Mouse (Mus musculus) olfactory bulb, adult 2 months (tissue): ENCODE data around the gene Nek11. TPM values are rescaled to one million over a fixed set of nuclear protein-coding genes. Genes with fewer than 3 reads are reported as not detected.

Experiments used
- H3K27ac ChIP-seq: fragments of 200-500 bp; 2 replicates; pipeline ENCODE4 v1.5.1; 2012; ENCODE audit warnings: low read depth, low read length; ENCODE audit not compliant: insufficient read depth
- H3K4me1 ChIP-seq: fragments of 200-500 bp; 2 replicates; pipeline ENCODE4 v1.6.1; 2012; ENCODE audit warnings: low read length; ENCODE audit not compliant: control insufficient read depth, insufficient read depth
- H3K4me3 ChIP-seq: fragments of 200-500 bp; 2 replicates; pipeline ENCODE4 v1.5.1; 2012; ENCODE audit warnings: mild to moderate bottlenecking, low read depth, low read length, moderate library complexity; ENCODE audit not compliant: insufficient read depth
- CTCF ChIP-seq: fragments of 200-500 bp; IDR thresholded peaks from 2 replicates; pipeline ENCODE4 v1.5.1; 2012; ENCODE audit warnings: low read depth, mild to moderate bottlenecking, low read length, moderate library complexity; ENCODE audit not compliant: insufficient read depth
- POLR2A ChIP-seq: fragments of 200-500 bp; IDR thresholded peaks from 2 replicates; pipeline ENCODE4 v1.6.1; 2012; ENCODE audit warnings: mild to moderate bottlenecking, low read depth, low read length, moderate library complexity; ENCODE audit not compliant: insufficient read depth
- WGBS: fragments of 180-500 bp; shearing (Covaris S2); methylation state at CpG from one replicate; pipeline ENCODE4 v1.1.7; 2018; 5-methylcytosine and 5-hydroxymethylcytosine counted together
- polyA plus RNA-seq: library from polyadenylated mRNA; stranded (reverse); fragments of >200 nt; gene quantifications from 2 replicates; pipeline ENCODE4 v1.2.4, GENCODE M21; 2012; ENCODE audit warnings: low replicate concordance; ENCODE audit not compliant: missing spikeins, insufficient read depth, insufficient read length

Nek11 gene
- polyA plus RNA-seq, 1 experiment, result not detected

GRCm38 (mm10) chr9:105374361-105374760 lies 21.0 kb downstream of the Nek11 start:
- TF ChIP-seq POLR2A, result no peak
- no peak for TF ChIP-seq CTCF
- Histone ChIP-seq H3K4me3 (no peak overlapping the region), H3K27ac (no peak overlapping the region), H3K4me1 (0 out of 2 replicates have a peak, but pooled peaks cover 2% of the 10 kb centered on the region)
- WGBS, result 40% methylated on average over 5 of the region's 5 CpGs

- no peak for TF ChIP-seq CTCF
- TF ChIP-seq POLR2A, result no peak
- H3K4me3 ChIP-seq, result no peak overlapping the region
- H3K4me1 ChIP-seq, result no peaks in the 10 kb centered on the region
- H3K27ac ChIP-seq, result no peak overlapping the region
- 85% methylated on average over 3 of the region's 3 CpGs for whole genome bisulfite sequencing
Measured at GRCm38 (mm10) chr9:105368605-105369004, 26.7 kb downstream of the Nek11 start.

- 90% methylated on average over 4 of the region's 4 CpGs for WGBS
Measured at GRCm38 (mm10) chr9:105366199-105366598, 29.1 kb downstream of the Nek11 start.

GRCm38 (mm10) chr9:105363520-105364231 lies 31.6 kb downstream of the Nek11 start:
- WGBS, result 72% methylated on average over 5 of the region's 5 CpGs
- Histone ChIP-seq H3K27ac (no peak overlapping the region), H3K4me3 (no peak overlapping the region), H3K4me1 (no peaks in the 10 kb centered on the region)
- TF ChIP-seq POLR2A (no peak), CTCF (no peak)

More at GRCm38 (mm10) chr9:105366199-105366598, 29.1 kb downstream of the Nek11 start:
- H3K4me1 ChIP-seq, result no peaks in the 10 kb centered on the region
- H3K27ac ChIP-seq, result no peak overlapping the region
- no peak for TF ChIP-seq POLR2A
- no peak for TF ChIP-seq CTCF
- H3K4me3 ChIP-seq, result no peak overlapping the region

- H3K27ac ChIP-seq, result no peak overlapping the region
- WGBS, result 87% methylated on average over 2 of the region's 2 CpGs
- H3K4me3 ChIP-seq, result no peak overlapping the region
- H3K4me1 ChIP-seq, result no peaks in the 10 kb centered on the region
- TF ChIP-seq POLR2A (no peak), CTCF (no peak)
Measured at GRCm38 (mm10) chr9:105362181-105362580, 33.1 kb downstream of the Nek11 start.

- Histone ChIP-seq H3K27ac (no peak overlapping the region), H3K4me1 (no peaks in the 10 kb centered on the region), H3K4me3 (no peak overlapping the region)
- TF ChIP-seq POLR2A (no peak), CTCF (no peak)
- WGBS, result 47% methylated on average over 5 of the region's 5 CpGs
Measured at GRCm38 (mm10) chr9:105349034-105349433, 46.3 kb downstream of the Nek11 start.

GRCm38 (mm10) chr9:105348242-105349031 lies 46.9 kb downstream of the Nek11 start:
- H3K4me3 ChIP-seq, result no peak overlapping the region
- WGBS, result 71% methylated on average over 10 of the region's 10 CpGs
- no peak overlapping the region for H3K27ac ChIP-seq
- H3K4me1 ChIP-seq, result no peaks in the 10 kb centered on the region
- TF ChIP-seq CTCF, result no peak
- TF ChIP-seq POLR2A, result no peak

GRCm38 (mm10) chr9:105342994-105343656 lies 52.2 kb downstream of the Nek11 start:
- peaks cover 2% of the 10 kb centered on the region; the same call in 1 of the 2 replicates for H3K4me1 ChIP-seq
- no peak for TF ChIP-seq POLR2A
- TF ChIP-seq CTCF, result no peak
- H3K4me3 ChIP-seq, result no peak overlapping the region
- H3K27ac ChIP-seq, result no peak overlapping the region
- 31% methylated on average over 10 of the region's 10 CpGs for WGBS
